Mouse (Mus musculus) telencephalon, adult 2 months (tissue): ENCODE data around the gene Trmt10a.

Experiments
- DNase-seq: peaks from one replicate; pipeline ENCODE4 v3.0.0-alpha.2; 2011; ENCODE audit warnings: low read depth, low spot score

The Trmt10a gene

GRCm38 (mm10) chr3:138197556-138197955 is 54.3 kb downstream of the Trmt10a start:
- no peak for DNase-seq

GRCm38 (mm10) chr3:138197973-138198721 is 54.9 kb downstream of the Trmt10a start:
- peak; percentile 74 for DNase-seq

- no peak for DNase-seq
These were observed 55.4 kb downstream of the Trmt10a start for GRCm38 (mm10) chr3:138198722-138199068.

GRCm38 (mm10) chr3:138208821-138209220 is 65.6 kb downstream of the Trmt10a start:
- DNase-seq, result no peak
